Mouse (Mus musculus) kidney, adult 9 months (tissue): ENCODE results near the gene Cic.
A peak's percentile ranks its signal among the peaks of the same experiment; 100 is the strongest.

Experiments
- DNase-seq: peaks from one replicate; pipeline ENCODE4 v3.0.0; 2022

Gene Cic

DNA sequence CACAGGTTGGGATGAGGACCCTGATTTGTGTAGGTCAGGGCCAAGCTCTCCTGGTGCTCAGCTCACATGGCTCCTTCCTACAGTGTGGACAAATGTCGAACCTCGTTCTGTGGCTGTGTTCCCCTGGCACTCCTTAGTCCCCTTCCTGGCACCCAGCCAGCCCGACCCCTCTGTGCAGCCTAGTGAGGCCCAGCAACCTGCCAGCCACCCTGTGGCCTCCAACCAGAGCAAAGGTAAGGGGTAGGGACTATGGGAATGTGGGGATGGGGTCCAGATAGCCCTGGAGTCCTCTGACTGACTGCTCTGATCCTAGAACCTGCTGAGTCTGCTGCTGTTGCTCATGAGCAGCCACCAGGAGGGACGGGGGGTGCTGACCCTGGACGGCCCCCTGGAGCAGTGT is 17.3 kb downstream of the Cic start:
- DNase-seq: peak; percentile 15

DNA sequence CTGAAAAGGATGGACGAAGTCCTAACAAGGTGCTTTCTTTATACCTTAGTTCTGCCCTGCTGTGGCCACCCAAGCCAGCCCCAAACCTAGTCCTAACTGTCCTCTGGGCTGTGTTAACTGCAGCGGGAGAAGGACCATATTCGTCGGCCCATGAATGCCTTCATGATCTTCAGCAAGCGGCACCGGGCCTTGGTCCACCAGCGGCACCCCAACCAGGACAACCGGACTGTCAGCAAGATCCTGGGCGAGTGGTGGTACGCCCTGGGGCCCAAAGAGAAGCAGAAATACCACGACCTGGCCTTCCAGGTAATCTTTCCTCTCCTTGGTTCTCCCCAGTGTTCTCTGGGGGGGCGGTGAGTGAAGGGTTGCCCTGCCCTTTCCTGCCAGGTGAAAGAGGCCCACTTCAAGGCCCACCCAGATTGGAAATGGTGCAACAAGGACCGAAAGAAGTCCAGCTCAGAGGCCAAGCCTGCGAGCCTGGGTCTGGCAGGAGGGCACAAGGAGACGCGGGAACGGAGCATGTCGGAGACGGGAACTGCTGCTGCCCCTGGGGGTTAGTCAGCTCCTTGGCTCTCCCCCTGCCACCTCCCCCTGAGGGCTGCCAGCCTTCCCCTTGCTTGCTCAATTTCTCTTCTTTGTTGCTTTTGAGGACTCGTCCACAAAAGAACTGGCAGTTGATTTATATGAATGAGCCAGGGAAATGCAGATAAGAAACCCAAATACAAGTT is 18.2 kb downstream of the Cic start:
- DNase-seq: peak; percentile 4

DNA sequence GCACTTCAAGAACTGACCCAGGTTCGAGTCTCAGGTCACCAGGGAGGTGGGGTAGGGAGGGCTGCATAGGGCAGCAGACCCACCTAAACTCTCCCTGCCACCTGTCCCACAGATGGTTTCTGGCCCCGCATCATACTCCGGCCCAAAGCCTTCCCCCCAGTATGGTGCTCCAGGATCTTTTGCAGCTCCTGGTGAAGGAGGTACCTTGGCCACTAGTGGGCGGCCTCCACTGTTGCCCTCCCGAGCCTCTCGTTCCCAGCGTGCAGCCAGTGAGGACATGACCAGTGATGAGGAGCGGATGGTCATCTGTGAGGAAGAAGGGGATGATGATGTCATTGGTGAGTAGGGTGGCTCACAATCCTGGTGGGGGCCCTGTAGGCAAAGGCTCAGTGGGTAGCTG is 19.5 kb downstream of the Cic start:
- DNase-seq: no peak

DNA sequence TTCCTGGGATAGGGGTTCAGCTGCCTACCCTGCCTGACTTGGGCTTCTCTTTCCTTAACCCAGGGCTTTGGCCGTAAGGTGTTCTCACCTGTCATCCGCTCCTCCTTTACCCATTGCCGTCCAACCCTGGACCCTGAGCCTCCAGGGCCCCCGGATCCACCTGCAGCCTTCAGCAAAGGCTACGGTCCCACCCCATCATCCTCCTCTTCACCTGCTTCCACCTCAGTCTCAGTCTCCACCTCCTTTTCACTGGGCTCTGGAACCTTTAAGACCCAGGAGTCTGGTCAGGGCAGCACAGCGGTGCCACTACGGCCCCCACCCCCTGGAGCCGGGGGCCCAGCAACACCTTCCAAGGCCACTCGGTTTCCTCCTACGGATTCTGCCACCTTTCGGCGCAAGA is 20.5 kb downstream of the Cic start:
- peak; percentile 3 for DNase-seq

DNA sequence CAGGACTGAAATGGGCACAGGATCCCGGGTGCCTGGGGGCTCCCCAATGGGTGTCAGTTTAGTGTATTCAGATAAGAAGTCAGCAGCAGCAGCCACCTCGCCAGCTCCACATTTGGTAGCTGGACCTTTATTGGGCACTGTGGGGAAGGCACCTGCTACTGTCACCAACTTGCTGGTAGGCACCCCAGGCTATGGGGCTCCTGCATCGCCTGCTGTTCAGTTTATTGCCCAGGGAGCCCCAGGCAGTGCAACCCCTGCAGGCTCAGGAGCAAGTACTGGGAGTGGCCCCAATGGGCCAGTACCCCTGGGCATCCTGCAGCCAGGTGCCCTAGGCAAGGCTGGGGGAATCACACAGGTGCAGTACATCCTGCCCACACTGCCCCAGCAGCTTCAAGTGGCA is 21.2 kb downstream of the Cic start:
- no peak for DNase-seq

DNA sequence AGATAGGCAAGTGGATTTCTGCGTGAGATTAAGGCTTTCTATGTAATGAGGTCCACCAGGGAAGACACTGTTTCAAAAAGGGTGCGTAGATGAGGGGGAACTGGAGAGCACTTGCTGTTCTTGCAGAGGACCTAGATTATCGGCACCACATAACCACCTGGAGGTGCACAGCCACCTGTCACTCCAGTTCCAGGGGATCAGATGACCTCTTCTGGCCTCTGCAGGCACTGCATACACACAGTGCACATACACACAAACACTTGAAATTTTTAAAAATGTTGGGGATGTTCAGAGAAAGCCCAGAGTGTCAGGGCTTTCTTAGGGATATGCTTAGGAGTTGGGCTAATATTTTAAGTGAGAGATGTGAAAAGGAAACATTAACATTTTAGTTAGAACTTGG is 22.4 kb downstream of the Cic start:
- DNase-seq: no peak

DNA sequence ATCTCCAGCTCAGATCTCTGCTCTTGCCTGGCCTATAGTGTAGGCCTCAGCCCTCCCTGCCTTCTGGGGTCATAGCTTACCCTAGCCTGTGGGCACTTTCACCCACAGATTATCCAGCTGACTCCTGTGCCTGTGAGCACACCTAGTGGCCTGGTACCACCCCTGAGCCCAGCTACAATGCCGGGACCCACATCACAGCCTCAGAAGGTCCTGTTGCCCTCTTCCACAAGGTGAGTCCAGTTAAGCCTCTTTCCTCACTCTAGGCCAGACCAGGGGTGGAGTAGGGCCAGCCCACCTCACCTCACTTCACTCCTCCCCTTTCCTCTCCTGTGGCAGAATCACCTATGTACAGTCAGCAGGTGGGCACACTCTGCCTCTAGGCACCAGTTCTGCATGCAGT is 23.0 kb downstream of the Cic start:
- no peak for DNase-seq

DNA sequence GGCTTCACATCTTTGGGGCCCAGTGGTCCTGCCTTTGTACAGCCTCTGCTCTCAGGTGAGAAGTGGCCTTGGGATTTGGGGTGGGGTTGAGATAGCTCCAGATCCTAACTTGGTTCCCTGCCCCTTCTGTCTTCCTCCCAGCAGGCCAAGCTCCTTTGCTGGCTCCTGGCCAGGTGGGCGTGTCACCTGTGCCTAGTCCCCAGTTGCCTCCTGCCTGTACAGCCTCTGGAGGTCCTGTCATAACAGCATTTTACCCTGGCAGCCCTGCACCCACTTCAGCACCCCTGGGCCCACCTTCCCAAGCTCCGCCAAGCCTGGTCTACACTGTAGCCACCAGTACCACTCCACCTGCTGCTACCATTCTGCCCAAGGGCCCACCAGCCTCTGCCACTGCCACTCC is 23.4 kb downstream of the Cic start:
- peak; percentile 67 for DNase-seq

DNA sequence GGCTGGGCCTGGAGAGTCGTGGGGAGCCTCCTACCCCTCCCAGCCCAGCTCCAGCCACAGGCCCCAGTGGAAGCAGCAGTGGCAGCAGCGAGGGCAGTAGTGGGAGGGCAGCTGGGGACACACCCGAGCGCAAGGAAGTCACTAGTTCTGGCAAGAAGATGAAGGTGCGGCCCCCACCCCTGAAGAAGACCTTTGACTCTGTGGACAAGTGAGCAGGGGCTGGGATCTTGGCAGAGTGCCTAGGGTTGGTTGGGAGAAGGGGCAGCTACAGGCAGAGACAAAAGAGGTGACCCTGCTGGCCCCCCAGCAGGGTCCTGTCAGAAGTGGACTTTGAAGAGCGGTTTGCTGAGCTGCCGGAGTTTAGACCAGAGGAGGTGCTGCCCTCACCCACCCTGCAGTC is 24.6 kb downstream of the Cic start:
- peak; percentile 15 for DNase-seq

DNA sequence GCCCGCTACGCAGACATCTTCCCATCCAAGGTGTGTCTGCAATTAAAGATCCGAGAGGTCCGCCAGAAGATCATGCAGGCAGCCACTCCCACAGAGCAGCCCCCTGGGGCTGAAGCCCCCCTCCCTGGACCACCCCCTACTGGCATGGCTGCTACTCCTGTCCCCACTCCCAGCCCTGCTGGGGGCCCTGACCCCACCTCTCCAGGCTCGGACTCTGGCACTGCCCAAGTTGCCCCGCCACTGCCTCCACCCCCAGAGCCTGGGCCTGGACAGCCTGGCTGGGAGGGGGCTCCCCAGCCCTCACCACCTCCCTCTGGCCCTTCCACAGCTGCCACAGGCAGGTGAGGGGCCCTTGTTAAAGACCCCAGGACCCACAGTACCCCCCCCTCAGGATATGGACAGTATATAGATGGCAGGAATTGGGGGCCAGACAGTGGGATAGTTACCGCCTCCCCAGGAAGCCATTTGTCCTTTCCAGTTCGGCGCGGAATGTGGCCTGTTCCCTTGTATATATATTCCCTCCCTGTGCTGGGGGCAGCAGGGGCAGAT is 25.8 kb downstream of the Cic start:
- DNase-seq: no peak

DNA sequence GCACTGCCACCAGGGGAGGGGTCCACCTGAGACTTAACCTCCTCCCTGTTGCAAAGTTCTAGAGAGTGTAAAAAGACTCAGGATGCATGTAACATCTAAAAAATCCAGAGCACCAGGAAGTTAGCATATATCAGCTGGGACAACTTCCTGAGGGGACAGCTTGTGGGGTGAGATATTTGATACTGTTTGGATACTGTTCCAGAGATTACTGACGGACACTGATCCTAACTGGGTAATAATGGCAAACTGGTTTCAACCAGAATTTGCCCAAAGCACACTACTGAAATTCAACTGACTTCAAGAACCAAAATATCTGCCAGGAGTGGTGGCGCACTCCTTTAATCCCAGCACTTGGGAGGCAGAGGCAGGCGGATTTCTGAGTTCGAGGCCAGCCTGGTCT is 27.0 kb downstream of the Cic start:
- DNase-seq: no peak

DNA sequence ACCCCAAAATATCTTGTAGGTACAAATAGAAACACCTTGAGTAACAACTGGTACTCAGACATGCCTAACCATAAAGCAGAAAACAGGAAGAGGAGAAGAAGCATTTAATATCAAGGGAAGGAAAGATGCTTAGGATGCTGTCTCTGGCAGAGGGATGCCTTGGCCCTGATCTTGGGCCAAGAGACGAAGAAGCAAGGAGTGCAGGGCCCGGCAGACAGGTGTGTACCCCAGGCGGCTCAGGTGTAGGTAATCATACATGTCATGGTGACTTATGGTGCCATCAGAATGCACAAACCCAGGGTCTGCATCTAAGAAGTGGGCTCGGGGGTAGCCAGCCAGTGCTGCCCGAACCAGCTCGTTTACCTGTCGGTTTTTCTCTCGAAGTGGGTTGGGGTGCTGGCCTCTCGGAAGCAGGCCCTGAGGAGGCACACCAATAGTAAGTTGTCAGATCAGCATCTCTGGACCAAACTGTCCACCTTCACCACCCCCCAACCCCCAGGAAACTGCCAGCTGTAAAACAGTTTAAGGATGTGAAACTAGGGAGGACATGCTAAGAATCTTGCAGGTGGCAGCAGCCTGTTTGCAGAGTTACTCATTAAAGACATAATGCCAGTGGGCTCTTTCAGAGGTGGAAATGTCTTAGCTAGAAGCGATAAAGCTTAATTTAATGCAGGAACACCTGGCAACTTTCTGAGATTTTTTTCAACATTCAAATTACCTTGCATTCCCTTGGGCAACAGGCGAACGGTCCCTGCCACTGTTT is 27.6 kb downstream of the Cic start:
- peak; percentile 4 for DNase-seq

DNA sequence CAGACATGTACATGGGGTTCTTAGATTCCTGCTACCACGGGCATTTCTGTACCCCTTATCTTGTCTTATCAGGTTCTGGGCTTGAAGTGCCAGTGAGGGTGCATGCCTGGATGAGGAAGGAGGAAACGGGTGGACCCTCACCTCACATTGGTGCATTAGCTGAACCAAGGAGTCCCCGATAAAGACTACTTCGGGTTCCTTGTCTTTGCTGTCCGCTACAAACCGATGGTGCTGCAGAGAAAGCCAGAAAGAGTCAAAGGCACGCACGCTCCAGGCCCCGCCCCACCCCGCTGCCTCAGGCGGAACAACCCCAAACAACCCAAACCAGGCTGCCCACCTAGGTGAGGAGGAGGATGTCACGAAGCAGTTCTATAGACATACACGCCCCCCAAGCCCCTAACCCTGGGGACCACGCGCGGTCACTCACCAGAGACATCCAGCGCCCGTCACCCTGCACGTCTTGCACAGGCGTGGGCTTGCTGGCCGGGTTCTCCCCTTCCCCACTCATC is 29.5 kb downstream of the Cic start:
- no peak for DNase-seq

DNA sequence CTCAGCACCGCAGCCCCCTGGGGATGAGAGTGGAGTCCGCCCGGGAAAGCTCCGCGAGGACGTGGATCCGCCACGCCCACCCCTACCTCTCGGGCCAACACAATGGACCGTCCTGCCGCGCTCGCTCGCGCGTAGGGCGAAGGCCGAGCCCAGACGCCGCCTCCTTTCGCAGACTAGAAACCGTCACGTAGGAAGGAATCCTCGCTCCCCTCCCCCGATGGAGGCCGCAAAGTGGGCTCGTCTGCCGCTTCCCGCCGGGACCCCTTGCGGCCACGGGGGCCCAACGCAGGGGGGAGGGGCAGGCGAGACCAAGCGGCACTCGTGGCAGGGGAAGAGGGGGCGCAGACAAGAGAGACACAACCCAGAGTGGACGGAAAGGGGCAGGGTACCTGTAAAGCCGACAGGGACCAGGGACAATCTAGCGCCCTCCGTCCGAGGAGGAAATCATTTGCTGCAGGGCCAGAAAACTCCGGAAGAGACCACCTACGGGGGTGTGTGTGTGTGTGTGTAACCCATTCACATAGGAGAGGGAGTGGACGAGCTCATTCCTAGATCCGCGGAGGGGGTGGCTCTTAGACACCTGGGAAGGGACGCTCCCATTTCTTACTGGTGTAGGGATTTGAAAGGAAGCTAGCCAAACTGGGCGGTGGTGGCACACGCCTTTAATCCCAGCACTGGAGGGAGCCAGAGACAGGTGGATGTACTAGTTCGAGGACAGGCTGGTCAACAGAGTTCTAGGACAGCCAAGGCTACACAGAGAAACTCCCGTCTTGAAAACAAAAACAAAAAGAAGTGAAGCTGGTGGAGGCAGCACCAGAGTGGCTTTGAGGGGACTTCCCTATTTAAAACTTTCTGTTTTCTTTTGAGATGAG is 30.2 kb downstream of the Cic start, which contains the start of gene Pafah1b3:
TSS of gene Pafah1b3 (minus strand) at position 533 of the 872 bp plus-strand sequence.
- peak; percentile 91 for DNase-seq

DNA sequence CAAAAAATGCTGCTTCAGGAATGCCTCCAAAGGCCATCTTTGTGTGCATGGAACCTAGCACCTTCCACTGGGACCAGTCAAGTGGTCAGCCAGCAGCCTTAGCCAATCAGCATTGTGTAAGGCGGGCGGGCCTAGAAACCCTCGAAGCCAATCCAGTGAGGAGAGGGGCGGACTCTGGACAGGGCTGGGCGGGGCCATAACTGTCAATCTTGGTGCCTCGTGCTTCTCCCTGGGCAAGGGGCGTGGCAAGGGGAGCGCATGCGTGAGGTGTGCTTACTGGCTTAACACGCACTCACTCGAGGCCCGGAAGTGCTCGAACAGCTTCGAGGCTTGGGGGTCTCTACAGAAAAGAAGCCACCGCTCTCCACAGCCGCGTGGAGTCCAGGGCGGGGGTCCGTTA is 33.6 kb downstream of the Cic start, which contains the start of gene Prr19:
TSS of gene Prr19 (plus strand) at position 349 of the 400 bp plus-strand sequence.
- DNase-seq: no peak

DNA sequence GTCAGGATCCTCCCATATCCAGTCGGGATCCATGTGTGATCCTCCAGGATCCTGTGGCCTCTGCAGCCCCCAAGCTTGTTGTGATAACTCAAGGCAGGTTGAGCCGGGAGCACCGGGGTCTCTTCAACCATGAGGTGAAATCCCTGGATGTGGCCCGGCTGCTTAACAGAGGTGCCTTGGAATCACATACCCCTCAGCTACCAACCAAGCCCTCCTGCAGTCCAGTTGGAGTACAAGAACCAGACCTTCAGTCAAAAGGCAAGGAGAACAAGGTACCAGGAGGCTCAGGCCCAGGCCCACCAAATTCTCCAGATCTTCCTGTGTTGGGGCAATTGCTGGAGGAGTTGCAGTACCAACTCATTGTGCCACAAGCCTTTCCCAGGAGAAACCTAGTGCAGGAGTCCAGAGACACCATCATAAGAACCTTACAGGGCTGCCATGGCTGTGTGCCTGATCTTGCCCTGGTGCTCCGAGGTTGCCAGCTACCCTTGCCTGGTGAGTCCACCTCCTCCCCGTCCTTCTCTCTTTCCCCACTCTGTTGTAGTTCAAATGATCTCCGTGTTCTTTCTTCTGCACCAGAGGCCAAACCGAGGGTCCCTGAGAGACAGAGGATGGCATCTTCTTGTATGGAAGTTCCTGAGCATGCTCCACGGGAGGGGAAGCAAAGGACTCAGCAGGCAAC is 35.6 kb downstream of the Cic start:
- DNase-seq: no peak

DNA sequence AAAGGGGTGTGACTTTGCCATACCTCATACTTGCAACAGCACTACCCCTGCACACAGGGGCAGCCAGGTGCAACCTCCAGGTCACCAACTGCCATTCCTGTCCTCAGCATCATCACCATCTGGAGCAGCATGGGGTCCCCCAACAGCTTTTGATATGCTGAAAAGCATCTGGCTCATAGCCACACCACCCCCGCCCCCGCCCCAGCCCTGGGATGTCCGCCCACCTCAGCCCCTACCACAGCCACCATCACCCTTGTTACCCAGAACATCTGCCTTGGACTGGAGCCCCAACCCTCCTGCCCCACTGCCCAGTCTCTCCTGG is 36.1 kb downstream of the Cic start:
- no peak for DNase-seq

DNA sequence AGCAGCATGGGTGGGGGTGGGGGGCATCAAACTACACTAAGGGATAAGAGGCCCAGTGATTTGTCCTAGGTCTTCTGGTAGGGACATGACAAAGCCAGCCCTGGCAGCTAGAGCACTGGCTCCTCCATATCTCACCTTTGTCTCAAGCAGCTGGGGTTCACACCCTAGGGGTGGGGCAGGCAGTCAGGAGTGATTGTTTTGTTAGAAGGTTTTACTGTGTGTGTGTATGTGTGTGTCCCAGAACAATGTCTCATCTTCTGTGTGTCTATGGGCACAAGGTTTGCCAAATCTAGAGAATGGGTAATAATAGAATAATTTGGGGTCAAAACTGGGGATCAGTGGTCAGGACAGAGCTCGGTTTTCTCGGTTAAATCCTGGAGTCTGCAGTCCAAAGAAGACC is 38.0 kb downstream of the Cic start:
- no peak for DNase-seq

DNA sequence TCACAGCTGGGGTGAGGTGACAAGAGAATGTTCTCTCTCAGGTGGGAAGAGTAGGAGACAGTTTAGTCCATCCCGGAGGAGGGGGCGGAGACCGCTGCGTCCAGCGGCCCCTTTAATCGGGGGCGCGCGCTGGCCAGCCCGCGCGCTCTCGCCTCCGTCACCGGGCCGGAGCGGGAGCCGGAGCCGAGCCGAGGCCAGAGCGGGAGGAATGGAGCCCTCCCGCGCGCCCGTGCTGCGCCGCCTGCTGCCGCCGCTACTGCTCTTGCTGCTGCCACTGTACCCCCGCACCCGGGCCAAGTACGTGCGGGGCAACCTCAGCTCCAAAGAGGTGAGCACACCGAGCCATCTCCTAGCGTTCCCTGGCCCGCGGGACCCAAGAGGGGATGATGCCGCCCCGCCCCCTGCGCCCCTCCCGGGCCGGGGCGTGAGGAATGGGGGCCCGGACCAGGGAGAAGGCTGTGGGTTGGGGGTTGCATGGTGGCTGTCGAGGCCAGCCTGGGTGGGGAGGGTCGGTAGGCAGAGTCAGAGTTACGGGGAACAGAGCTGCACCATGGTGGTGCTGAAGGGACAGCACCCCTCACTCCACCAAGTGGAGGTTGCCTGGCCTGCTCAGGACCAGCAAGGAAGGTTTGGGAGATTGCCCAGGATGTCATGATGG is 38.6 kb downstream of the Cic start, which contains the start of gene Tmem145:
TSS of gene Tmem145 (plus strand) at position 151 of the 658 bp plus-strand sequence.
- peak; percentile 33 for DNase-seq

DNA sequence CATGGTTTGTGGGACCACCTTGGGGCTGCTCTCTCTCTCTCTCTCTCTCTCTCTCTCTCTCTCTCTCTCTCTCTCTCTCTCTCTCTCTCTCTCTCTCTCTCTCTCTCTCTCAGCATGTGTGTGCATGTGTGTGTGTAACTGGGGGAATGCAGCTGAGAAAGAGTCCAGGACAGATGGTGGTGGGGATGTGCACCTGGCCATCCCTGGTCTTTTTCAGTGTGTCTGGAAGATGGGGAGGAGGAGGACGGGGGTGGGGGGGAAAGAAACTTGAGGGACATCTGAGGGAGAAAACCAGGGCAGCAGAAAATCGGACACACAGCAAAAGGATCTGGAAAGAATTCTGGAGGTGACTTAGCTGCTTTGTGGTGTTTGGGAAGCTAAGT is 39.1 kb downstream of the Cic start:
- DNase-seq: no peak

DNA sequence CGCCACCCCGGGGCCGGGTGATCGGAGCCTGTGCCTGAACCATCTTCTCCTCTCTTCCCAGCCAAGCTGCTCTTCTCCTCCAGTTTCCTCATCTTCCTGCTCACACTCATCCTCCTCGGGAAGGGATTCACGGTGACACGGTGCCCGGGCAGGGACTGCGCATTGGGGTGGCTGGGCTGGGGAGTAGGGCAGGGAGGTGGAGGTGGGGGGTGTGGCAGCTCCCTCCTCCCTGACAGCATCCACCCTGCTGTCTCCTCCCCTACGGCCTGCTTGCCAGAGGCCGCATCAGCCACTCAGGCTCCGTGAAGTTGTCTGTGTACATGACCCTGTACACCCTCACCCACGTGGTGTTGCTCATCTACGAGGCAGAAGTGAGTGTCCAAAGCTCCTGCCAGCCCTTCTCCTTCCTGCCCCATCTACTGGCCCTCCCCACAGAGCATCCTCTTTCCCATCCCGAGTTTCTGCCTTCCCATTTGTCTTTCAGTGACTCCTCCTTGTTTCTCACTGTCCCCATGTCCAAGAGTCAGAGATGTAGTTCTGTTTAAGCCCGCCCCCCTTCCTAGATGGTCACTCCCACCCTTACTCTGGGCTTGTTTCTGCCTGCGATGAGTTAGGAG is 41.3 kb downstream of the Cic start:
- no peak for DNase-seq
